Mouse (Mus musculus) layer of hippocampus, postnatal 10 days (tissue): ENCODE data around the gene Clec16a. TPM values are rescaled to one million over a fixed set of nuclear protein-coding genes. Genes with fewer than 3 reads are reported as not detected.
A peak's percentile ranks its signal among the peaks of the same experiment; 100 is the strongest.

Experiments used
- DNase-seq, 2 experiments: peaks; one replicate each; pipeline ENCODE4 v3.0.0; 2021; ENCODE audit warnings: low spot score in 2 of 2
- total RNA-seq, 2 experiments: library from RNA; stranded (reverse); gene quantifications; 2 replicates each; pipeline ENCODE4 v1.2.3; 2021

Clec16a gene
- total RNA-seq, 2 experiments from 2014 or later = 66.8 to 71.6 TPM

DNA sequence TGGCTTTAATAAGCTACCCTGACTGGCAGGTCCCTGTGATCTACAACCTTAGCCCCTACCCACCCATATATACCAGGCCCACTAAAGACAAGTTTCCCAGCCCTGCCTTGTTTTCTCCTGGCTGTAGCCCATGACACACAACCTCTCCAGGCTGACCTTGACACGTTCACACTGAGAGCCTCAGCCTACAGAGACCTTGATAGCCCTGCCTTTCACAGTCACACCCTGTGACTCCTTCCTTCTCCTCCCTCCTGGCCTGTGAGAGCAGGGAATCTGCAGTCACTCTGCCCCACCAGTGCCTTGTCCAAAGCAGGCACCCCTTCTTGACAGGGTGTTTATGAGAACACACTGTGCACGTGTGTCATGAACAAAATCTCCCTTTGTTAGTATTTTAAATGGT is 128.9 kb downstream of the Clec16a start:
- DNase-seq = no peak

DNA sequence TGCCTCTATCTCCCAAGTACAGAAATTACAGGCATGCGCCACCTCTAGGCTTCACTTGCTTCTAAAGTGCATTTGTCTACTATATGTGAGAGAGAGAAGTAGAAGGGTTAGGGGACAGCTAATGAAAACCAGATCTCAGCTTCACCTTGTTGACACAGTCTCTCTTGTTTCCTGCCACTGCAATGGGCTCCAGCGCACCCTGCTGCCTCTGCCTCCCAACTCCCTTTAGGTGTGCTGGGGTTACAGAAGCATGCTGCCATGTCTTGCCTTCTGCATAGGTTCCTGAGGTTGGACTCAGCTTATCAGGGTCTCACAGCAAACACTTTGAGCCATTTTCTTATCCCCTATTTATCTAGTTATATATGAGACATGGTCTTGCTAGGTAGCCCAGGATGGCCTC is 129.8 kb downstream of the Clec16a start:
- no peak for DNase-seq

DNA sequence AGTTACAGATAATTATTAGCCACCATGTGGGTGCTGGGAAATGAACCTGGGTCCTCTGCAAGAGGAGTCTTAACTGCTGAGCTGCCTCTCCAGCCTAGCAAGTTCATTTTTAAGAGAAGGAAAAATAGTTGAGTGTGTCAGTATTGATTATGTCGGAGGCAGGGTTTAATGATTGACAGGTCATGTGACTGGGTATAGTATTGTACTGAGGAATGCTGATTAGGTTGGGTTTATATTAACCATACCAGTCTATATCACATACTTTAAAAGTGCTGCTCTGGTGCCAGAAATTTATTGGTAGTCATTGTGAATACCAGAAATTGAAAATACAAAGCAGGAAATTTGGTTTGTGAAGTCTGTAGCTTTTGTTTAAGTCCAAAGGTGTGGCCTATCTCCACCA is 130.5 kb downstream of the Clec16a start:
- DNase-seq = no peak

DNA sequence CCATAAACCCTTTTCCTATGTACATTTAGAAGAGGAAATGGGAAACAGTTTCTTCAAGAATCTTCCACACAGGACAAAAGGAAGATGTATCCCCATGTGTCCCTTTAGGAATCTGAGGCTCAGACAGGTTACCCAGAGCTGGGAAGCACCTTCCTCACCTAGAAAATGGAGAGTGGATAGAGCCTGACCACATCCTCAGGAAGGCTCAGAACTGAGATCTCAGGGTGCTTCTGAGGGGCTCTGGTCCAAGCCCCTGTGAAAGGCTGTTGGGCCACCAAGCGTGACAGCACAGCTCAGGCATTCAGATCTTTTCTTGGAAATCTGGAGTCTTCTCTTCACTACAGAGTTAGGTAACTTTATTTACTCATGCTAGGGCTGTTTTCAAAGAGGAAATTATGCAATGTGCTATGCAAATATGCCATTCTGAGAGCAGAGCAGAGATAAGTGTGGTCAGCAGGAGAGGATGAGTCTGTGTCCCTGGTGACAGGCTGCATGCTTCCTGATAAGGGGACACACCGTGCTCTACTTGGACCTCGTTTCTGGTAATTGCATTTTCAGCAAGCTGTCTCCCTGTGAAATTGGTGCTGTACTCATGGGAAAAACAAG is 131.4 kb downstream of the Clec16a start:
- DNase-seq = no peak

DNA sequence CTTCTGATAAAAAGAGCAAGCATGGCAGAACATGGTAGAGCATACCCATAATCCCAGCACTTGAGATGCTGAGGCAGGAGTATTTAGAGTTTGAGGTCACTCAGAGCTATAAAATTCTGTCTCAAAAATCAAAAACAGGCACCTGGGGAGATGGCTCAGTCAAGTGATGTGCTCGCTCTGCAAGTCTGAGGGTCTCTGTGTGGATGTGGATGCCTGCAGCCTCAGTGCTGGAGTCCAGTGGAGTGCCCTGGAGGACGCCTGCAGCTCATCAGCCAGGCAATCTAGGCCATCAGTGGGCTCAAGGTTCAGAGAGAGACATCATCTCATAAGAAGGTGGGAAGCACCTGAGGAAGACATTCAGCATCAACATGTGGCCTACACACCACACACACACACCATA is 137.4 kb downstream of the Clec16a start:
- no peak for DNase-seq

DNA sequence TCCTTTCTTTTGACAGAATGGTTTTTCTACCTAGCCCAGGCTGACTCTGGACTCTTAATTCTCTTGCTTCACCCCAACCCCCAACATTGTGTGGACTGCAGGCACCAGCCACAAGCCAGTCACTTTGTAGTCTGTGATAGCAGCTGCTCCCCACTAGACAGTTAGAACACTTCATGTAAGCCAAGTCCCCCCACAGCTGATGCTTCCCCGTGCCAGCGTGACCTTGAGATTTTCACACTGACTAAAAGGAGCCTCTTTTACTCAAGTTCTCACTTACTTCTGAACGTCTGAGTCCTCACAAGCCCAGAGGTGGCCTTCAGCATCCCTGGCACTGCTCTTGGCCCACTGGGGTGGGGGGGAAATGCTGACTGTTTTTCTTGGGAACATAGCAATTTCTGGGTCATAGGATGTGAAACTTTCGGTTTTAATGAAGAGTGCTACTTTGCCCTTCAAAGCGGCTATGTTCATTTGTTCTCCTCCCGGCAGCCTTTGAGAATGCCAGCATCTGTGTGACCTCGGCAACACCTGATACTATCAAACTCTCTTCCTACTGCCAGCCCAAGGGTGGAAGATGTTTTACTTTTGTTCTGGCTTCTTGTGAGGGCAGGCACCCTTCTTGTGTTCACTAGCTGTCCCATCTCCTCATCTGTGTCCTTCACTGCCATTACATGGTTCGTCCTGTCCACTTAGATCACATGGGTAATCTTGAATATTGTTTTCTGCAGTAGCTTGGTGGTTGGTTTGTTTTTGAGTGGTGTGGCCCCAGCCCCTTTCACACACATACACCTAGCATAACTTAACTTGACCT is 138.3 kb downstream of the Clec16a start:
- DNase-seq = no peak

DNA sequence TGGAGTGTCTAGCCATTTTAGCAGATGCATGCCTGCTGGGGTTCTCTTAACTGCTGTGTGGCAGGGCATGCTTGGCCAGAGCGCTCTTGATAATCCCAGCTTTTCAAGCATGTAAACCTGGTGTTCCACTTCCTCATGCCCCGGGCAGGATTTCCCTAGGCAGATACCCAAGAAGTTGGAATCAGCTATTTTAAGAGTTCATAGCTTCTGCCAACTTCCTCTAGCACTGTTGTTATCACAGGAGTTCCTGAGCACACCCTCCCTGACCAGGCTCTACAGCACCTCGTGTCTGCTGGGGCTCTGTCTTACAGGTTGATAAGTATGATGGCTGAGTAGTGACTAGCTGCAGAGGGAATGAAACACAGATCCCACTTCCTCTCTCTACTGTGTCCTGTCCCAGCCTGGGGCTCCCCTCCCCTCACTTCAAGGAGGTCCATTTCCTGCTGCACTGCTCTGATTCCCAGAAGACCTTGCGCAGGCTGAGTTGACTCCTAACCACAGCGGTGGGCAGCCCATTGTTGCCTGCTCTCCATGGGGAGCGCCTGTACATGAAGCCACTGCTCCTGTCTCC is 144.7 kb downstream of the Clec16a start:
- DNase-seq = no peak

DNA sequence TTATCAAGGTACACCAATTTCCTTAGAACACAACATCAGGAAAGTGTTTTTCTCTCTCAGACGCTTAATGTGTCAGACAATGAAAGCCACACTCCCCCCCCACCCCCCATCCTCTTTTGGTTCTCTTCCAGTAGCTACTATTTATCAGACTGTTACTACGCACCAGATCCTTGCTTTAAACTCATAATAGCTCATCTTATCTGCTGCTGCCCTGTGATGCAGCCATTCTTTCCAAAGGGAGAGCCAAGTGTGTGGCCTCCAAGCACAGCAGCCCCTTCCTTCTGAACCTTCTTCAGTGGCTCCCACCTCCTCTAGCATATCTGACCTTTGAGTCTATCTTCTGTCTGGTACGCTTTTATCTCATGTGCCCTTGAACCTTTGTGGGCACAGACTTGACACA is 145.3 kb downstream of the Clec16a start:
- no peak for DNase-seq

DNA sequence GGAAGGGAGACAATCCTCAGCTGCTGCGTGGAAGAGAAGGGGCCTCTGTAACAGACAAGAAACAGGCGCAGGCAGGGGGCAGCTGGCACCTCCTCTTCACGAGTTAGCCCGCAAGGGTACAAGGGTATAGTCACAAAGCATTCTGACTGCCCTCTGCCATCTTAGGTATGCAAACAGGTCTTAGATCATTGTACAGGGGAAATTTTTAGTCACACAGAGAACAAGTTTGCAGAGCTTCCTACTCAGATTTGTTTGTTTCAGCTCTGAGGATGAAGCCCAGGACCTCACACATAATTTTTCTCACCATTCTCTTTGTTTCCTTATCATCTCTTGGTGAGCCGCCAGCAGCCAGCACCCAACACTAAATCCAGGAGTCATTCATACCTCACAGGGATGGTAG is 146.6 kb downstream of the Clec16a start:
- DNase-seq = no peak

DNA sequence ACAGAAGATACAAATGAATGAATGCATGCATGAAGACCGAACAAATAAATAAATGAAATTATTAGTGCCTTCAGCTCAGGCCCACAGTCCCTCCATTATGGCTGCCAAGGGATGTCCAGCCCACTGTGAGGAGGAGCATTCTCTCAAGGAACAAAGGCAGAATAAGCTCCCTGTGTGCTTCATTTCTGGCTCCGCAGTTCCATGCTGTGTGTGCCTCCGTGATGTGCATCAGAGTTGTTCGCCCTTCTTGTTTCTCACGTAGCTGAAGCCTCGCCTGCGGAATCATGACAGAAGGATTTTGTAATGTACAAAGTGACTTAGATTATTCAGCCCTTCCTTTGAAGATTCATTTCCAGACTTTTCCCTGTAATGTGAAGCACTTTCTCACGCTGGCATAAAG is 147.7 kb downstream of the Clec16a start:
- no peak for DNase-seq

DNA sequence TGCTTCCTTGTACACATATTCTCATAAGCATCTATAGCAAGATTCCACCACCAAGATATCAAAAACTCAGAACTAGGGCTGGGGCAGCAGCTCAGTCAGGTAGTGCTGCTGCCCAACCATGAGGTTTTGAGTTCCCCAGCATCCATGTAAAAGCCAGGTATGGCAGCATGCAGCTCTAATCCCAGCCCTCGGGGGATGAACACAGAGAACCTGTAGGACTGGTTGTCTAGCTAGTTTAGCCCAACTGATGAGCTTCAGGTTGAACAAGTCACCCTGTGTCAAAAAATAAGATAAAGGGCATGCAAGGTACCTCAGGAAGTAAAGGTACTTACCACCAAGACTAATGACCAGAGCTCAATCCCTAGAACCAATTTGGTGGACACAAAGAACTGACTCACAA is 148.3 kb downstream of the Clec16a start:
- no peak for DNase-seq

DNA sequence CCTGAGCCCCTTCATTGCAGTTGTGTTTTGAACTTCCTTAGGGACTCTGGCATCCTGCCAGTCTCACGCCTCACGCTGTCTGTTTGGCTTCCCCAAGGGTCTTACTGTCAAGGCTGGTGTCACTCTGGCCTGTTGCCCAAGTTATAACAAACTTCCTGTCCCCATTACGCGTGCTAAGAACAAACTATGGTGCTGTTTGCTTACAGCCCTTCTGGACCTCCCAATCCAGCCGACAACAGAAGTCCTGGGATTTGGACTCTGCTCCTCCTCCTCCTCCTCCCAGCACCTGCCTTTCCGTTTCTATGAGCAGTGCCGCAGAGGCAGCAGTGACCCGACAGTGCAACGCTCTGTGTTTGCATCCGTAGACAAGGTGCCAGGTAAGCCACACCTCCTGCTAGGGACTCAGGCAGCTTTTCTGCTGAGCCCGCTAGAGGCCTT is 149.3 kb downstream of the Clec16a start:
- peak in 1 of 2 experiments; percentile 36 for DNase-seq

DNA sequence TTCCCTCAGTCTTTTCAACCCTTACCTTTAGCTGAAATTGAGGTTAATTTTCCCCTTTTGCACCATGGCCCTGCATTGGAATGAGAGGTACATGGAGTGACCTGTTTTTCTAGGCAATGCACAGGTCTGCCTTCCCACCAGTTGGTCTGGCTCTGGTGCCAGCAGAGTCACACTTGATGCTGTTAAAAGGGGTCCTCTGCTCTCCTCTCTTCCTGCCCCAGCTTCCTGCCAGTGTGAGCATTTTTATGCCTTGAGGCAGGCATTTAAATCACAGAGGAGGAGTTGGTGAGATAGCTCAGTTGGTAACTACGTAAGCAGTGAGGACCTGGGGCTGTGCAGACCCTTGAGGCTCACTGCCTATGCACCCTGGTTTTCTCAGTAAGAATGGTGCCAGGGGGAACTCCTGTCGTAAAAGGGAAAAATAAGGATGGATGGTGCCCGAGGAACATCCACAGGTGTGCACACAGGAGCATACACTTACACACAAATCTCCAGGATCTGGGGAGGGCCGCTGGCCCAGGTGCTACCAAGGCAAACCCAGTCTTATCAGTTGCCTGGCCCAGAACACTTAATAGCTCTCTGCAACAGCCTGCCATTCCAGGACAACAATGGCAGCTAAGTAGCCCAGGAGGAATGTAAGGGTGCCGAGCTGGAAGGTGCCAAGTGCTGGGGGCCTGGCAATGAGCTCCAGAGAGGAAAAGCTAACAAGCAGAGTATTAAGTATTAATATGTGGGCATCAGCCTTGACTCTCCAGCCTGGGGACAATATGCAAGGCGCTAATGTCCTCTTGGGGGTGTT is 152.9 kb downstream of the Clec16a start:
- no peak for DNase-seq

DNA sequence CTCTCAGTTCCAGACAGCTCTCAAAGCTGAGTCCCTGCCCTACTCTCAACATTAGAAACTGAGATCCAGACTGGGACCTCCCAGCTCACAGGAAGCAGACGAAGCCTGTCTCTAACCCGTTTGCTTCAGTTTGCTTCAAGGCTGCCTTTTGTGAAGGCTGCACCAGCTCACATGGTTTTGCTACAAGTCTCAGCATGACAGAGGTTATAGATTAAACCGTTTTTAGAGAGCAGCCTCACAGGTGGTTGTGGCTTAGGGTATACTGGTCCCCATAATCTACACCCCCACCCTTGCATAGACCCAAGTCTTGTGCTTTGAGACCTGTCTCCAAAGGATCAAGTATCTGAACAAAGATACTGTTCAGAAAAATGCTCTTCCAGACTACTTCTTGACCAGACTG is 154.2 kb downstream of the Clec16a start:
- DNase-seq = no peak

DNA sequence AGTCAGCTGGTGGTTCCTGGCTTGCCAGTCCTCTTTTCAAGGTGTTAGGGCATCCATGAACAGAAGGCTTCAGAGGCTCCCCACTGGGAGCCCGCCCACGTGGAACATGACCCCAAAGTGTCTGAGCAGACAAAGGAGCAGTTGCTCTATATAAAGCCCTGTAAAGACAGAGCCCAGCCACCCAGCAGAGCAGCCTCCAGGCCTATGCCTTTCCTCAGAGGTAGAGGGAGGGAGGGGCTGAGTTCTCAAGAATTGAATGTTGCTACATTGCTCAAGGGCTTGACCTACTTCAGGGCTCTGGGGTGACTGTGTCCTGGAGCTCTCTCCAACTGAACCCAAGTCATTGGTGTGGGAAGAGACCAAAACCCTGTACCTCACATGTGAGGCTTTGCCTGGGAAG is 155.0 kb downstream of the Clec16a start:
- DNase-seq = no peak

DNA sequence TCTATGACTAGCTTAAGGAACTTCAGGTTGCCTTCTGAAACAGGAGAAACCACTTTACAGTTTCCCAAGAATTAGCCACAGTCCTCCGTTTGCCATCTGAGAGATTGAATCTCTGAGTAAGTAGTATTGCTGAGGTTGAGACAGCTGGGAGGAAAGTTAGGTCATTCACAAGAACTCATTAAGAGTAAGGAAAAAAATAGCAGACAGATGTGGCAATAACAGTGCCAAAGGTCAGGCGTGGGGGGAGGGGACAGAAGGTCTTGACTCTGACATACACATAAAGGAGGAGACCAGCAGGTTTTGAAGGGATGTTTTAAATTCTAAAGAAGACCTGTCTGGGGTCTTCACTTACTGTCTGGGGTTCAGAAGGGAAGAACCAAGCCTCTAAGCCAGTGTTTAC is 157.3 kb downstream of the Clec16a start:
- no peak for DNase-seq

DNA sequence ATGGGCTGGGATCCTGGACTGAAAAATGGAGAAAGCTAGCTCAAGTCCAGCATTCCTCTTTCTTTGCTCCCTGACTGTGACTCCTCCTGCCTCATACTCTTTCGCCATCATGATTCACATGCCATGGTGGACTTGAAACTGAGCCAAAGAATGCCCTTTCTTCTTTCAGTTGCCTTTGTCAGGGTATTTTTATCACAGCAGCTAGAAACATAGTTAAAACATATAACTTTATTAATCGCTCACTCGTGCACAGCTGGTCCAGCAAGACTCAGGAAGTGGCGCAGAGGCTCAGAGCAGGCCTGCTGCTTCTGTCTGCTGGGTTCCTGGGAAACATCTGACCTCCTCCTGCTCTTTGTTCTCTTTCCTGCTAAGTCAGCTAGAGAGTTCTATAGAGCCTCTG is 158.8 kb downstream of the Clec16a start:
- no peak for DNase-seq

DNA sequence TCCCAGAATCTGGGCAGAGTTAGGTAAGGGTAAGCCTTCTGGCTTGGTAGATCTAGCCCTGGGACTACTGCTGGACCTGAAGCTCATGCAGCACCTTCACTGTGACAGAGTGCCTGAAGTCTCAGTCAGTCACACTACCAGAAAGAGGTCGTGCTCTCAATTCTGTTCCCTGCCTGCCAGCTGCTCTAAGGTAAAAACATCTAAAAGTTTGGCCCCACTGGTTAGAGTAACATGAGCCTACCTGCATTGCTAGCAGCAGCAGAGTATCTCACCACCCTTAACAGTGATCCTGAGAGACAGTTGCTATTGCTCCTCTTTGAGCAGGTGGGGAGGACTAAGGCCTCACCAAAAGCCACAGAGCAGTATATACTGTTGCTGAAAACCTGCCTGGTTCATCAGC is 160.3 kb downstream of the Clec16a start:
- no peak for DNase-seq

DNA sequence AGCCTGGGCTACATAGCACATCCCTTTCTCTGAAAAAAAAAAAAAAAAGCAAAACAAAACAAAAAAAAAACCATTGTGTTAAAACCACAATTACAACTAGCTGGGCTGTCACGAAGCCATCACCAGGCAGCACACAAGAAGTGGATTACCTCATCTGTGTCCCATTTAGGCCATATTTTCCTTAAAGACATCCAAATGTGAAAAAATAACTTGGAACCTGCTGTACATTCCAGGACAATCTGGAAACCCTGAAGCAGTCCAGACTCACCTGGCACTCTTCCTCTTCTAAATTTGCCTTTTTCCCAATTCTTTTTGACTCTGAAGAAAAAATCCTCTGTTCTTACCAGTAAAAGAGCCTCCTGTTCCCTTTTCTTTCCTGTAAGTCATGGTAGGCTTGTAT is 166.4 kb downstream of the Clec16a start:
- no peak for DNase-seq

DNA sequence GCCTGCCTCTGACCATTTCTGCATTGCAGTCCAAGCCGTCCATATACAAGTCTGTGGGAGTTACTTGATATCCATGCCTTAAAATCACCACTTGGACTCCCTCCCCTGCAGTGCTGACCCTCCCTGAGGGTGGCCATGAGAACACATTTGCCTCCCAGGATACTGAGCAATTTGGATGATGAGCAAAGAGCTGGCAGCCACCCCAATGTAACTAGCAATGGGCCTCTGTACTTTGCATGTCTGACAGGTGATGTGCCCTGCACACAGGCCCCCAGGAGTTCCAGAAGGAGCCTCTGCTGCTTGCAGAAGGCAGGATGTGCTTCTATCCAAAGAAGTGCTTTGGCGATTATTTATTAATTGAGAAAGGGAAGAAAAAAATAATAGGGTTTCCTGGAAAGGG is 167.9 kb downstream of the Clec16a start:
- no peak for DNase-seq

DNA sequence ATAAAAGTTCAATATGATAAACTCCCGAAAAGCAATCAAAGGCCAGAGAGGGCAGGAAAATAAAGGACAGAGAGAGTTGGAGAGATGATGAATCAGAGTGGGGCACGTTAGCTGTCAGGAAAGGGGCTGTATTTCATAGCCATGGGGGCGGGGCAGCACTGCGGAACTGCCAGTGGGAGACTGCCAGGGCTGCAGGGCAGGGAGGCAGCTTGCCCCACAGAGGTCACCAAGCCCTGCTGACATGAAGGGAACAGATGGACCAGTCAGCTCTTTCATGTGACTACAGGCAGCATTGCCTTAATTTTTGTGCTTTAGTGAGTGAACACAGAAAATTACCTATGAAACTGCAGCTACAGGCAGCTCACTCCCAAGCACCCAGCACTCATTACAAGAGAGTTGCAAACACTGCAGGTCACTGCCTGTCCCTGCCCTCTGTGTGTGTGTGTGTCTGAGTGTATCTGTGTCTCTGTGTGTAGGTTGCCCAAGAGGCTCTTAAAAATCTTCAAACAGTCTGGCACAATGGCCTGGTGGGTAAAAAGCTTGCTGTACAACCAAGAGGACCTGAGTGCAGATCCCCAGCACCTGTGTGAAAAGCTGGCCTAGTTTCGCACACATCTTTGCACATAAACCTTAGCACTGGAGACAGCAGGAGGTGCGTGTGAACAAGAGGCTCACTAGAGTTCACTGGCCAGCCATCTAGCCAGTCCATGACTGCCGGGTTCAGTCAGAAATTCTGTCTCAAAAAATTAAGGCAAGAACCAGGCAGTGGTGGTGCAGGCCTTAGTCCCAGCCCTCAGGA is 168.5 kb downstream of the Clec16a start:
- no peak for DNase-seq
